Mouse (Mus musculus) limb, embryonic 12.5 days (tissue): Measurements from ENCODE around the gene Polr2l. TPM values are rescaled to one million over a fixed set of nuclear protein-coding genes. Genes with fewer than 3 reads are reported as not detected.

Experiments
- ATAC-seq: fragments of 200-750 bp; cut with Nextera tagmentation; 2 replicates; pipeline ENCODE4 v1.8.0; 2017; ENCODE audit warnings: low read depth, moderate TSS enrichment; ENCODE audit not compliant: insufficient number of reproducible peaks, insufficient read depth, low FRiP score, low TSS enrichment
- H3K27ac ChIP-seq: fragments of 300-500 bp; sonication (generic); 2 replicates; pipeline ENCODE4 v1.5.1; 2016; ENCODE audit warnings: mild to moderate bottlenecking, moderate library complexity
- H3K27me3 ChIP-seq: fragments of 300-500 bp; sonication (generic); 2 replicates; pipeline ENCODE4 v1.6.1; 2016; ENCODE audit warnings: mild to moderate bottlenecking, moderate library complexity
- H3K36me3 ChIP-seq: fragments of 300-500 bp; sonication (generic); 2 replicates; pipeline ENCODE4 v1.6.1; 2016; ENCODE audit warnings: mild to moderate bottlenecking, moderate library complexity
- H3K4me1 ChIP-seq: fragments of 300-500 bp; sonication (generic); replicated peaks from 2 replicates; pipeline ENCODE4 v1.6.1; 2016
- H3K4me2 ChIP-seq: fragments of 300-500 bp; sonication (generic); 2 replicates; pipeline ENCODE4 v1.6.1; 2016; ENCODE audit warnings: mild to moderate bottlenecking, moderate library complexity
- H3K4me3 ChIP-seq: fragments of 300-500 bp; sonication (generic); replicated peaks from 2 replicates; pipeline ENCODE4 v1.5.1; 2016; ENCODE audit warnings: mild to moderate bottlenecking
- H3K9ac ChIP-seq: fragments of 300-500 bp; sonication (generic); replicated peaks from 2 replicates; pipeline ENCODE4 v1.6.1; 2016; ENCODE audit warnings: mild to moderate bottlenecking, moderate library complexity
- H3K9me3 ChIP-seq: fragments of 300-500 bp; sonication (generic); 2 replicates; pipeline ENCODE4 v1.6.1; 2016; ENCODE audit warnings: mild to moderate bottlenecking, moderate library complexity
- WGBS: fragments of 180-500 bp; shearing (Covaris S2); methylation state at CpG from one replicate; pipeline ENCODE4 v1.1.7; 2016; 5-methylcytosine and 5-hydroxymethylcytosine counted together
- polyA plus RNA-seq: library from polyadenylated mRNA; unstranded; fragments of >200 nt; fragmentation: Nextera tagmentation; extraction: Ambion mirVana; gene quantifications from 2 replicates; pipeline ENCODE4 v1.2.1, GENCODE M21; 2016

Gene Polr2l
- polyA plus RNA-seq, 1 experiment from 2014 or later = 65.7 TPM

GRCm38 (mm10) chr7:141501820-141502555 is 27.1 kb upstream of the Polr2l start:
- 86% methylated on average over 7 of the region's 7 CpGs for WGBS
- peaks cover 11% of the 10 kb centered on the region for H3K36me3 ChIP-seq
- H3K4me3 ChIP-seq = no peak overlapping the region
- no peak overlapping the region for H3K9ac ChIP-seq
- no peaks in the 10 kb centered on the region for H3K4me1 ChIP-seq
- no peak overlapping the region for H3K4me2 ChIP-seq
- no peak overlapping the region for H3K27ac ChIP-seq
- H3K27me3 ChIP-seq = no peaks in the 10 kb centered on the region
- no peak for ATAC-seq
- no peaks in the 10 kb centered on the region for H3K9me3 ChIP-seq

- peaks cover 34% of the 10 kb centered on the region for H3K36me3 ChIP-seq
- no peak overlapping the region for H3K4me2 ChIP-seq
- ATAC-seq = no peak
- H3K9me3 ChIP-seq = no peaks in the 10 kb centered on the region
- WGBS = 89% methylated on average over 3 of the region's 3 CpGs
- H3K4me1 ChIP-seq = no peaks in the 10 kb centered on the region
- H3K9ac ChIP-seq = no peak overlapping the region
- H3K4me3 ChIP-seq = no peak overlapping the region
- H3K27me3 ChIP-seq = no peaks in the 10 kb centered on the region
- no peak overlapping the region for H3K27ac ChIP-seq
These were observed 22.7 kb upstream of the Polr2l start for GRCm38 (mm10) chr7:141497600-141497999.

GRCm38 (mm10) chr7:141495940-141496339 is 21.0 kb upstream of the Polr2l start:
- Histone ChIP-seq H3K4me1 (no peaks in the 10 kb centered on the region), H3K9me3 (no peaks in the 10 kb centered on the region), H3K27ac (no peak overlapping the region), H3K27me3 (no peaks in the 10 kb centered on the region), H3K4me2 (no peak overlapping the region), H3K36me3 (peaks cover 49% of the 10 kb centered on the region), H3K4me3 (no peak overlapping the region), H3K9ac (no peak overlapping the region)
- no peak for ATAC-seq
- 92% methylated on average over 4 of the region's 4 CpGs for WGBS

- Histone ChIP-seq H3K4me3 (no peak overlapping the region), H3K9ac (no peak overlapping the region), H3K9me3 (no peaks in the 10 kb centered on the region), H3K27ac (no peak overlapping the region), H3K27me3 (no peaks in the 10 kb centered on the region), H3K4me2 (no peak overlapping the region), H3K4me1 (no peaks in the 10 kb centered on the region), H3K36me3 (peaks cover 52% of the 10 kb centered on the region)
- 79% methylated on average over 2 of the region's 2 CpGs for WGBS
- no peak for ATAC-seq
These were observed 20.4 kb upstream of the Polr2l start for GRCm38 (mm10) chr7:141495379-141495778.

GRCm38 (mm10) chr7:141493729-141494128 is 18.8 kb upstream of the Polr2l start:
- Histone ChIP-seq H3K27ac (no peak overlapping the region), H3K4me3 (no peak overlapping the region), H3K4me1 (no peaks in the 10 kb centered on the region), H3K9me3 (no peaks in the 10 kb centered on the region), H3K27me3 (no peaks in the 10 kb centered on the region), H3K4me2 (no peak overlapping the region), H3K9ac (no peak overlapping the region), H3K36me3 (peaks cover 43% of the 10 kb centered on the region; the same call in 1 of the 2 replicates)
- 80% methylated on average over 1 of the region's 1 CpGs for whole genome bisulfite sequencing
- no peak for ATAC-seq

- Histone ChIP-seq H3K36me3 (peaks cover 41% of the 10 kb centered on the region; the same call in 1 of the 2 replicates), H3K27ac (no peak overlapping the region), H3K9me3 (no peaks in the 10 kb centered on the region), H3K4me1 (no peaks in the 10 kb centered on the region), H3K9ac (no peak overlapping the region), H3K4me3 (no peak overlapping the region), H3K27me3 (no peaks in the 10 kb centered on the region), H3K4me2 (no peak overlapping the region)
- ATAC-seq = no peak
- 87% methylated on average over 5 of the region's 5 CpGs for WGBS
These were observed 17.8 kb upstream of the Polr2l start for GRCm38 (mm10) chr7:141492738-141493137.

- H3K9ac ChIP-seq = no peak overlapping the region
- no peak overlapping the region for H3K27ac ChIP-seq
- no peaks in the 10 kb centered on the region for H3K9me3 ChIP-seq
- 86% methylated on average over 2 of the region's 2 CpGs for WGBS
- H3K4me3 ChIP-seq = no peak overlapping the region
- H3K36me3 ChIP-seq = peaks cover 37% of the 10 kb centered on the region; the same call in 1 of the 2 replicates
- no peak overlapping the region for H3K4me2 ChIP-seq
- no peaks in the 10 kb centered on the region for H3K27me3 ChIP-seq
- no peaks in the 10 kb centered on the region for H3K4me1 ChIP-seq
- ATAC-seq = no peak
These were observed 16.2 kb upstream of the Polr2l start for GRCm38 (mm10) chr7:141491151-141491550.

GRCm38 (mm10) chr7:141487141-141487540 is 12.2 kb upstream of the Polr2l start:
- 75% methylated on average over 7 of the region's 7 CpGs for WGBS
- Histone ChIP-seq H3K36me3 (peaks cover 15% of the 10 kb centered on the region; the same call in 1 of the 2 replicates), H3K9ac (no peak overlapping the region), H3K9me3 (no peaks in the 10 kb centered on the region), H3K4me1 (peaks cover 9% of the 10 kb centered on the region), H3K27ac (no peak overlapping the region), H3K27me3 (peaks cover 27% of the 10 kb centered on the region), H3K4me2 (no peak overlapping the region), H3K4me3 (no peak overlapping the region)
- no peak for ATAC-seq

- ATAC-seq = no peak
- peaks cover 36% of the 10 kb centered on the region for H3K27me3 ChIP-seq
- peaks cover 18% of the 10 kb centered on the region for H3K4me1 ChIP-seq
- H3K9me3 ChIP-seq = no peaks in the 10 kb centered on the region
- 0 out of 2 replicates have a peak, but pooled peaks cover 7% of the 10 kb centered on the region for H3K36me3 ChIP-seq
- H3K9ac ChIP-seq = no peak overlapping the region
- 96% methylated on average over 1 of the region's 1 CpGs for WGBS
- no peak overlapping the region for H3K4me3 ChIP-seq
- H3K4me2 ChIP-seq = no peak overlapping the region
- no peak overlapping the region for H3K27ac ChIP-seq
These were observed 11.3 kb upstream of the Polr2l start for GRCm38 (mm10) chr7:141486239-141486638.

- H3K9ac ChIP-seq = no peak overlapping the region
- no peak for ATAC-seq
- no peak overlapping the region for H3K27ac ChIP-seq
- peaks cover 23% of the 10 kb centered on the region for H3K4me1 ChIP-seq
- no peak overlapping the region for H3K4me2 ChIP-seq
- H3K9me3 ChIP-seq = no peaks in the 10 kb centered on the region
- H3K4me3 ChIP-seq = no peak overlapping the region
- H3K36me3 ChIP-seq = 0 out of 2 replicates have a peak, but pooled peaks cover under 1% of the 10 kb centered on the region
- WGBS = 89% methylated on average over 2 of the region's 2 CpGs
- H3K27me3 ChIP-seq = peaks cover 39% of the 10 kb centered on the region
These were observed 10.7 kb upstream of the Polr2l start for GRCm38 (mm10) chr7:141485606-141486005.

GRCm38 (mm10) chr7:141485186-141485585 is 10.3 kb upstream of the Polr2l start:
- no peak overlapping the region for H3K4me2 ChIP-seq
- H3K9ac ChIP-seq = no peak overlapping the region
- ATAC-seq = no peak
- peaks cover 23% of the 10 kb centered on the region for H3K4me1 ChIP-seq
- H3K36me3 ChIP-seq = no peaks in the 10 kb centered on the region
- WGBS = 64% methylated on average over 2 of the region's 2 CpGs
- H3K4me3 ChIP-seq = no peak overlapping the region
- H3K27ac ChIP-seq = no peak overlapping the region
- H3K9me3 ChIP-seq = no peaks in the 10 kb centered on the region
- H3K27me3 ChIP-seq = peaks cover 41% of the 10 kb centered on the region
